Mouse (Mus musculus) heart, postnatal 25 days (tissue): ENCODE results near the gene Chd9. TPM values are rescaled to one million over a fixed set of nuclear protein-coding genes. Genes with fewer than 3 reads are reported as not detected.

Experiments used
- DNase-seq: peaks from one replicate; pipeline ENCODE4 v3.0.0; 2022; ENCODE audit warnings: low spot score
- intact Hi-C: fragments of 180-260 bp; cut with DNase I; formaldehyde crosslinking; loops from one replicate; pipeline ENCODE4 v1.15.1; 2025
- total RNA-seq, 2 experiments: library from RNA; stranded (reverse); gene quantifications; 2 replicates each; pipeline ENCODE4 v1.2.3; 2021

Chd9 gene
- 10 to 100 TPM; 52.7 to 53.4 TPM for total RNA-seq

DNA sequence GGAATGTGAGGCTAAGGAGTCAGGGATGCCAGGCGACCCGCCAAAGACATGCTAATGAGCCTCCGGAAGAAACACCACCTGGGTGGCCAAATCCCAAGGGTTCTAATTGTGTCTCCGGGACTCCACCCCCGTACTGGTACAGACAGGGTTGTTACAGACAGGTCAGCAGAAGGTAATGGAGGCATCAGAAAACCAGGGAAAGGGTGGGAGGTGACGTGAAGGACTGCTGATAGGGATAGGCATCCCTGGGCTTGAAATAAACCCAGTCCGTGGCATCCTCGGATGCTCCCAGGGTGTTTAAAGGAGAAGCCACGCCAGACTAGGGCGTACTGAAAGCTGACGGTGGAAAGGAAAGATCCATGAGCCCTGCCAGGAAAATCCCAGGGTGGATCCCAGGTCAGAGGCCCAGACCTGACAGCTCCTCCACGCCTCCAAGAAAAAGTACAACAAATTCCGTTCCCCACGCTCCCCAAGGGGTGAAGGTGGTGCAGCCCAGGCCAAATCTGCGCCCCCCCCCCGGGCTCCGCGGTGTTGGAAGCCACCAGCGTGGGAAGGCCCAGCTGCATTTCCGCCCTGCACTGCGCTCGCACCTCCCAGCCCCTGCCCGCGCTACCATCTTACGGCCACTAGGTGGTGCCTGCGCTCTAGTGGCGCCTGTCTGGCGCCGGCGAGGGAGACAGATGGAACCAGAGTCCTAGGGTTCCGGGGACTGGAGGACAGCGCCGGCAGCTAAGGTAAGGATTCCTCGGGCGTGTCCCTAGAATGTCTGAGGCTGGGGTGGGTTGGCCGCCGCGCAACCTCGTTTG is at the start of gene Chd9:
Chd9 (plus strand) TSS at position 172 of the 806 bp plus-strand sequence.
- DNase-seq = peak; percentile 91
- intact Hi-C loops = loop anchor here (1.0 to 2.0 kb wide), 6 partner anchors 40 to 190 kb away; no protein-coding TSS in a partner anchor

DNA sequence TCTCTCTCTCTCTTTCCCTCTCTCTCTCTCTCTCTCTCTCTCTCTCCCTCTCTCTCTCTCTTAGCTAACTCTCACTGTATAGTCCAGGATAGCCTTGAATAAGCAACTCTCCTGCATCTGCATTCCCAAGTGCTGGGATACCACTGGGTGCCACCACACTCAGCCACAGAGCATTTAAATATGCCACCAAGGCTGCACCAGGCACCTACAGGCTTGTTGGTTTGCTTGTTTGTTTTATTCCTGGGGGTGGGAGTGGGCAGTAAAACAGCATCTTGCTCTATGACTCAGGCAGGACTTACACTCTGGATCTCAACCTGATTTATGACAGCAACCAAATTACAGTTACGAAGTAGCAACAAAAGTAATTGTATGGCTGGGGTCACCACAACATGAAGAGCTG is 36.5 kb upstream of the Chd9 start:
- intact Hi-C loops = loop anchor here (5.0 kb wide), 1 partner anchor 84 kb away; no protein-coding TSS in a partner anchor

DNA sequence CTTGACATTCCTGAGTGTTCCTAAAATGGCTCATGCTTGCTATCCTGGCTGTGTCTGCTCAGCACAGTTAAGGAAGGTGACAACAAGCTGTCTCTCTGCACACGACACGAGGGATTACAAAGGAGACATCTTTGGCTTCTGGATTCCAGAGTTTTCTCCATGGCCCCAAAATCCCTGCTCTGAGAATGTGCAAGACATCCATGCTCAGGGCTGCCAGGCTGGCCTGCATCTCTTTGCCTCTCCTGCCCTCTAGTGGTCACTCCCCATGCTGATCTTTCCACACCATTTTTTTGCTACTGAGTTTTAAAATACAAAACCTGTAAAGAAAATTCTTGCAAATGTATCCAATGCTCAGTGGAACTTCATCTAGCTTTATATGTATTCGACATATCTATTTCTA is 34.4 kb upstream of the Chd9 start:
- peak; percentile 31 for DNase-seq
- intact Hi-C loops = loop anchor here (1.0 to 5.0 kb wide), 6 partner anchors 27 to 943 kb away; no protein-coding TSS in a partner anchor

More for the DNA sequence above, 36.5 kb upstream of the Chd9 start:
- no peak for DNase-seq

DNA sequence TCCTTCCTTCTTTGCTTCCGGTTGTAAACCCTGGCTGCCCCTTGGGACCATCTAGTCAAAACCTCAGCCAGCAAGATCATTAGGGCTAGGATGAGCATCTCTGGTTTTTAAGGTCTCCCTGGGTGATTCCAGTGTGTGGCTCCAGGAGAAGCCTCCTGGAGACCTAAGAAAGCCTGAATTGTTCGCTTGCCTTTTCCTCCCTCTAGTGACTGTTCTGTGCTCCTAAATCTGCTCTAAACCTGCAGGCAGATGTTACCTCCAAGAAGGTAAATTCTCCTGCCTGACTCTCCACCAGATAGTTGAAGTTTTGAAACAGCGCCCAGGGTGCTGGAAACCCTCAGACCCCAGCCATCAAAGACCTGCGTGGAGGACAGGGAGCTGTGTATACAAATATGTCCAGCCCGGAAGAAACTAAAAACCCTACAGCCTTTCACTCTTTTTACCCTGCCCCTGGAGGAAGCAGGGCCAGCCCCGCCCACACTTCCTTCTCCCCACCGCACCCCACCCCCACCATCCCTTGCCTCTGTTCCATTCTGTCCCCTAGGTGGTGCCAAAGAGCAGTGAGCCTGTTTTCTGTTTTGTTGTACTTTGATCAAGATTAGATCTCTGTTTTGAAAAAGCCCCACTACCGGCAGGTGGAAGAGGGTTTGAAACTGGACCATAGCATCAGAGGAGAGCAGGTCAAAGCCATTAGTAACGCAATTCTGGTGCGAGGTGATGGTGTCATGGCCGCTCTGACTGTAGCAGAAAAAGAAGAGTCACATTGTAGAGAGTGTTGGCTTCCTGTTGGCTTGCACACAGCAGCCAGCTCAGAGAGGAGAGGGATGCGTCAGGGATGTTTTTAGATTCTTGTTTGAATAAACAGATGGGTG is 32.9 kb upstream of the Chd9 start:
- intact Hi-C loops = loop anchor here (2.0 to 5.0 kb wide), 5 partner anchors 26 to 944 kb away; no protein-coding TSS in a partner anchor
- no peak for DNase-seq

- DNase-seq = no peak
- intact Hi-C loops = no loop called here
These were observed 28.7 kb upstream of the Chd9 start for GRCm38 (mm10) chr8:90799473-90799872.

DNA sequence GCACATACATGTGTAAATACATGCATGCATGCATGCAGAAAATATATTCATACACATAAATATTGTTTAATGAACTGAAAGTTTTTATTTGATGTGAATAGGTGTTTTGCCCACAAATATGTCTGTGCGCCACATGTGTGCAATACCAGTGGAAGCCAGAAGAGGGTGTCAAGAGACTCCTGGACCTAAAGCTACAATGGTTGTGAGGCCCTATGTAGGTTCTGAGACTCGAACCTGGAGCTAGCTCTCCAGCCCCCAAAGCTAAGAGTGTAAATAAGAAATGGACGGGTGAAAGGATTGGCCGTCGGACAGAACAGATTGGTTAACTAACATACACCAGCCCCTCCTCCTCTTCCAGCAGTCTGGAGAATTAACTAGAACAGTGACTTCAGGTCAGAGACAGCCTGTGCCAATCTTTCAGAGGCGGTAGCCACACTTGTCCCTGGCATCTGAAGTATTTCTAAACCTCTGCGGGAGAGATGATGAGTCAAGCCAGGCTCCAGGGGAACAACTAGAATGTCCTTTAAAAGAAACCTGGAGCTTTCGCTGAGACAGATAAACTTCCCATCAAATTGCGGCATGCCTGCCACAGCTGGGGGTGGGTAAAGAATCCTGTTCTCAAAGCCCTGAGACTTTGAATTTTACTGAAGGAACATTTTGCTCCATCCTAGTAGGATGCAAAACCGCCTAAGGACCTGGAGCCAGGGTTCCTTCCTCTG is 14.4 kb upstream of the Chd9 start:
- DNase-seq = no peak
- intact Hi-C loops = no loop called here

DNA sequence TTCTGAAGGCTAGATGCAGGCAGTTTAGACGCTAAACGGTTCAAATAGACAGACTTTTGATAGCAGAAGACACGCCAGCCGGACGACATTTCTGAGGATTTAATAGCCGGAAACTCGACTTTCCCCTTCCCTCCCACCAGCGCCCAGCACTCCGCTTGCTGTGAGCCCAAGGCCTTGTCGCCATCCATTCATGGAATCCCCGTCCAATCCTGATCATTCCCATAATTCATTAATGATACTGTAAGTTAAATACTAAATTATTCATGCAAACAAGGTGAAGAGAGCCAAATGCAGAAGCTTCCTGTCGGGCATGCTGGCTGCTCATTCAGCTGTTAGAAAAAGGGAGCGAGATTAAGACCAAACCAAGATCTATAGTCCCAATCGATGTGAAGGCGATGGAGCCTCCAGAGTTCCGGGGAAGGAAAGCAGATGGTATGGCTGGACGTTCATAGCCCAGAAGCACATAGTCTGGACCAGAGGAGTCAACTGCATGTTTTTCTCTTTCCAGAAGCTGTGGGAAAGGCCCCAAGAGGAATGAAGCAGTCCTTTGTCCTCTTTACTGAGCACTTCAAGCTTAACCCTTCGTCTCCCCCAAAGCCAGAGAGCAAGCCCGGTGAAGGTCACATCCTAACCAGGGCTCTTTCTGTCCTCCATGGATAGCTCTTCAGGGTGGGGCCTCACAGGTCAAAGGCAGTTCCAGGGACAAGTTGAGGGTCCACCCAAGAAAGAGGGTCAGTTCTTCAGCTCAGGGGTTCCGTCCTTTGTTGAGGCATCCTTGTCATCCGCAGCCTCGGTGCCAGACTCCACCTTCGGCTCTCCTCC is 11.9 kb upstream of the Chd9 start:
- intact Hi-C loops = no loop called here
- DNase-seq = no peak

GRCm38 (mm10) chr8:90817293-90817692 is 10.9 kb upstream of the Chd9 start, which contains the start of gene Gm19935:
Gene Gm19935, minus strand, starts transcription at chr8:90817393.
- intact Hi-C loops = no loop called here
- DNase-seq = no peak

GRCm38 (mm10) chr8:90819561-90820320 is 8.4 kb upstream of the Chd9 start:
- no peak for DNase-seq
- intact Hi-C loops = loop anchor here (2.0 kb wide), 1 partner anchor 25 kb away; no protein-coding TSS in a partner anchor

DNA sequence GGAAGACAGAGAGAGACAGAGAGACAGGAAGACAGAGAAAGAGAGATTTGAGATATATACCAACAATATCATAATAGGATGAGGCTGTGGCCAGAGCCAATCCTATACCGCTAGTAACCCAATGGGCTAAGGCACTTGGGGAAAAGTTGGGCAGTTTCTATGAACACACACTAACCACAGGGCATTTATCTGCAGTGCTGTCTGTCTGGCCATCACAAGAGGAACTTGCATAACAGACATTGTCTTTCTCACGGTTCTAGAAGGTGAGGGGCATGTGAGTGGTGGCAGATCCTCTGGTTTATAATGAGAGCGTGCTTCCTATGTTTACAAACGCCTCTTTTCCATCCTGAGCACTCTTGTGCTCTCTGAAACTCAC is 7.8 kb upstream of the Chd9 start:
- DNase-seq = no peak
- intact Hi-C loops = loop anchor here (2.0 kb wide), 1 partner anchor 26 kb away; no protein-coding TSS in a partner anchor

DNA sequence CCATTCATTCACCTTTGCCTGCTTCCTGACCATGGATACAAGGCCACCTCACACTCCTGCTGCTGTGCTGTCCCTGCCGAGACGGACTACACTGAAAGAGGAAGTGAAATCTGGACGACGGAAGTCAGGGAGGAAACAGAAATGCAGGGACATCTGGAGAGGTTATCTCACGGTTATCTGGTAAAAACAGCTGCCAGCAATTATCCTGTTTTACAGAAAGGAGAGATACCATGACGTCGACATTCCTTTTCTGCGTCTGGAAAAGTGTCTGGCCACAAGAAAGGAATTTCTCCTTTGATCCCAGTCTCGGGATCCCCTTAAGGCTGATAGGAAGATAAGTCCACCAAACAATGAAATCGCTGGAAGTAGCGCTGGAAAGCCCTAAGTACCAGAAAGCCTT is 5.7 kb upstream of the Chd9 start:
- DNase-seq = peak; percentile 35
- intact Hi-C loops = no loop called here

DNA sequence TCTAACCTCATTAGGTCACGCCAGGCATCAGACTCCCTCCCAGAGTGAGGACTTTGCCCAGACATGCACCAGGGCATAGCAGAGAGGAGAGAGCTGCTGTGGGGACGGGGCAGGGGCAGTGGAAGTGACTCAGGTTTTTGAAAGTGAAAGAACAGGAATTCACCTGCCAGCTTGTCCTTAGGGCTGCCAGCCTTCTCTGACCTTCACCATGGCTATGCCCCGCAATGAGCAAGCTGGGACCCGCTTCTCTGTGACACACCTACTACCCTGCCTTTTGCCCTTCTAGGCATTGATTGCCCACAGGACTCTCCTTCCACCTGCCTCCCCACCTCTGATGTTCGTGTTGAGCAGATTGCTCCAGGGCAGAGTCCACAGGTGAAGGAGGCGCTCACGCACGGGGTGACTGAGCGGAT is 2.7 kb upstream of the Chd9 start:
- no peak for DNase-seq
- intact Hi-C loops = no loop called here

DNA sequence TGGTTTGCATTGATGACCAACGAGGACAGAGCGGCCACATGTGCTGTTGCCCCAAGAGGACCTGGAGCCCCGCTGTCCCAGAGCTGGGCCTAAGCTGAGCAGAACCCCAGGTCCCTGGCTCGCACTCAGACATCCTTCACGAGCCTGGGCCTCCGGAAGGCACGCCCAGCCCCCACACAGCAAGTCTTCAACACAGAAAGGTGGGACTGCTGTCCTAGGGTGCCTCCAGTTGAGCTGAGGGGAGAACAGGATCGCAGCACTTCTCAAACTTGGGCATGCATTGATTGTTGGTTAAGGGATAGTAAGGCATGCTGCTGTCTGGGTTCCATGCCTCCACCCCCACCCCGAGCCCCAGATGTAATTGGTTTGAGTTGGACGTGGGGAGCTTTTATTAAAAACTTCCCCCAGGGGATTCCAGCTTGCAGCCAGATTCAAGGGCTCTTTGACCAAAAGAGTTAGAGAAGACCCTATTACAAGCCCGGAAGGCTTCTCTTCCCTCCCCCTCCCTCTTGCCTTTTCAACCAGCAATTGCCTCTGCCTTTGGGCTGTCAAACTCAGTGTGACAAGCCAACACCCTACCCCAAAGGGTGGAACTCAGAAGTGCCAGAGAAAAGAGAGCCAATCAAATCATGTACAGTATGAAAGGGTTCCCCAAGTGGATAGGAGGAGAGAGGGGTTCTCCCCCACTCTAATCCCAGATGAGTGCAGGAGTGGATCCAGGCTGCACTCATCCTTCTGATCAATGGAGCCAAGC is 1.0 kb downstream of the Chd9 start:
- intact Hi-C loops = loop anchor here (1.0 to 2.0 kb wide), 6 partner anchors 40 to 190 kb away; no protein-coding TSS in a partner anchor
- DNase-seq = no peak

- DNase-seq = no peak
- intact Hi-C loops = loop anchor here (2.0 kb wide), 4 partner anchors 39 to 189 kb away; no protein-coding TSS in a partner anchor
These were observed 1.7 kb downstream of the Chd9 start for GRCm38 (mm10) chr8:90829825-90830224.

GRCm38 (mm10) chr8:90830980-90831379 is 2.8 kb downstream of the Chd9 start:
- intact Hi-C loops = no loop called here
- DNase-seq = no peak

GRCm38 (mm10) chr8:90832576-90833289 is 4.6 kb downstream of the Chd9 start:
- DNase-seq = no peak
- intact Hi-C loops = no loop called here
